Mouse (Mus musculus): Measurements from ENCODE around the gene Ndufb2.

- no peak for TF ChIP-seq EP300 (IDR thresholded peaks at IDR 0.05; ENCODE audit: low read depth)
- no peak for TF ChIP-seq CTCF (IDR thresholded peaks at IDR 0.05; ENCODE audit: low read depth)
These were observed 49.5 kb upstream of the Ndufb2 start for GRCm38 (mm10) chr6:39542631-39543597.
